Mouse (Mus musculus) ES-Bruce4 (cell line): Measurements from ENCODE around the gene Oat.

Experiments used
- CTCF ChIP-seq: IDR thresholded peaks from one replicate; pipeline ENCODE4 v1.8.1; 2011; ENCODE audit warnings: low read depth, low read length
- EP300 ChIP-seq: IDR thresholded peaks from 2 replicates; pipeline ENCODE4 v1.6.1; 2011; ENCODE audit warnings: low read depth, low read length; ENCODE audit not compliant: insufficient read depth
- POLR2A ChIP-seq: IDR thresholded peaks from one replicate; pipeline ENCODE4 v1.8.1; 2011; ENCODE audit warnings: low read length; ENCODE audit not compliant: insufficient read depth

GRCm38 (mm10) chr7:132509110-132509509 is 67.1 kb downstream of the Oat start:
- no peak for TF ChIP-seq CTCF
- TF ChIP-seq POLR2A, result no peak
- TF ChIP-seq EP300, result no peak
